Mouse (Mus musculus): Measurements from ENCODE around the gene Phf21a. TPM values are rescaled to one million over a fixed set of nuclear protein-coding genes. Genes with fewer than 3 reads are reported as not detected.

The Phf21a gene
- polyA plus RNA-seq, 1 experiment from 2014 or later = 30.6 TPM

- peak; percentile 66 for ATAC-seq
- Histone ChIP-seq H3K9ac (ENCODE audit: low read depth, low read length) (peak overlapping the region; percentile 90), H3K27ac (ENCODE audit: low read depth, low read length) (peak overlapping the region; percentile 93), H3K36me3 (ENCODE audit: control insufficient read depth, insufficient read depth, low read length) (no peaks in the 10 kb centered on the region), H3K27me3 (replicated peaks; ENCODE audit: control insufficient read depth, insufficient read depth, low read length) (no peaks in the 10 kb centered on the region), H3K4me1 (ENCODE audit: control insufficient read depth, insufficient read depth, low read depth, low read length) (peaks cover 4% of the 10 kb centered on the region; the same call in 1 of the 2 replicates), H3K4me2 (ENCODE audit: low read length) (peak overlapping the region; percentile 86), H3K4me3 (ENCODE audit: low read length) (peak overlapping the region; percentile 75), H3K9me3 (ENCODE audit: control insufficient read depth, low read length) (no peaks in the 10 kb centered on the region)
- under 1% methylated on average over 28 of the region's 29 CpGs for WGBS
Measured at GRCm38 (mm10) chr2:92058469-92058868, 34.4 kb upstream of the Phf21a start.

DNA sequence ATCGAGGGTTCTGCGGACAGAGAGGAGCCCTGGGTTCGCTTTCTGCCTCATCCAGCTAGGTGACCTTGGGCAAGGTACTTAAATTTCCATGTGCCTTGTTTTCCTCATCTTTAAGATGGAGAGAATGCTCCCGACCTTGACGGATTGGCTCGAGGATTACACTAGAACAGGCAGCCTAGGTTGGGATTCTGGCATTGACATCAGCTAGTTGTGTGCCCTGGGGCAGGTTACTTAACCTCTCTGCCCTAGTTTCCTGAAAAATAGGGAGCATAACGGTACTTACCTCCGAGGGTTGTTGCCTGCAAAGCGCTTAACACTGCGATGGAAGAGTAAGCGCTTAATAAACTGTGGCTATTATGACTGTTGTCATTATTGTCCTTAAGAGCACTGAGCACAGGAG, 34.0 kb upstream of the Phf21a start:
- H3K4me2 ChIP-seq (ENCODE audit: low read length) = peak overlapping the region; percentile 86
- peak overlapping the region; percentile 93 for H3K27ac ChIP-seq (ENCODE audit: low read depth, low read length)
- H3K4me3 ChIP-seq (ENCODE audit: low read length) = peak overlapping the region; percentile 75
- WGBS = 0% methylated on average over 11 of the region's 11 CpGs
- peaks cover 4% of the 10 kb centered on the region; the same call in 1 of the 2 replicates for H3K4me1 ChIP-seq (ENCODE audit: control insufficient read depth, insufficient read depth, low read depth, low read length)
- peak overlapping the region; percentile 90 for H3K9ac ChIP-seq (ENCODE audit: low read depth, low read length)
- no peaks in the 10 kb centered on the region for H3K36me3 ChIP-seq (ENCODE audit: control insufficient read depth, insufficient read depth, low read length)
- no peak for ATAC-seq
- no peaks in the 10 kb centered on the region for H3K9me3 ChIP-seq (ENCODE audit: control insufficient read depth, low read length)
- no peaks in the 10 kb centered on the region for H3K27me3 ChIP-seq (replicated peaks; ENCODE audit: control insufficient read depth, insufficient read depth, low read length)

- Histone ChIP-seq H3K9ac (ENCODE audit: low read depth, low read length) (peak overlapping the region; percentile 90), H3K4me3 (ENCODE audit: low read length) (peak overlapping the region; percentile 75), H3K4me2 (ENCODE audit: low read length) (peak overlapping the region; percentile 86), H3K36me3 (ENCODE audit: control insufficient read depth, insufficient read depth, low read length) (no peaks in the 10 kb centered on the region), H3K4me1 (ENCODE audit: control insufficient read depth, insufficient read depth, low read depth, low read length) (peaks cover 4% of the 10 kb centered on the region; the same call in 1 of the 2 replicates), H3K27ac (ENCODE audit: low read depth, low read length) (peak overlapping the region; percentile 93), H3K9me3 (ENCODE audit: control insufficient read depth, low read length) (no peaks in the 10 kb centered on the region), H3K27me3 (replicated peaks; ENCODE audit: control insufficient read depth, insufficient read depth, low read length) (no peaks in the 10 kb centered on the region)
- under 1% methylated on average over 48 of the region's 63 CpGs for WGBS
- ATAC-seq = peak; percentile 88
Measured at GRCm38 (mm10) chr2:92059481-92060220, 33.3 kb upstream of the Phf21a start.

- H3K9me3 ChIP-seq (ENCODE audit: control insufficient read depth, low read length) = no peaks in the 10 kb centered on the region
- peak overlapping the region; percentile 93 for H3K27ac ChIP-seq (ENCODE audit: low read depth, low read length)
- no peaks in the 10 kb centered on the region for H3K36me3 ChIP-seq (ENCODE audit: control insufficient read depth, insufficient read depth, low read length)
- H3K9ac ChIP-seq (ENCODE audit: low read depth, low read length) = peak overlapping the region; percentile 90
- 15% methylated on average over 6 of the region's 6 CpGs for WGBS
- peak overlapping the region; percentile 75 for H3K4me3 ChIP-seq (ENCODE audit: low read length)
- no peaks in the 10 kb centered on the region for H3K27me3 ChIP-seq (replicated peaks; ENCODE audit: control insufficient read depth, insufficient read depth, low read length)
- peak overlapping the region; percentile 86 for H3K4me2 ChIP-seq (ENCODE audit: low read length)
- peaks cover 2% of the 10 kb centered on the region; the same call in 1 of the 2 replicates for H3K4me1 ChIP-seq (ENCODE audit: control insufficient read depth, insufficient read depth, low read depth, low read length)
- no peak for ATAC-seq
Measured at GRCm38 (mm10) chr2:92060291-92060690, 32.6 kb upstream of the Phf21a start.

DNA sequence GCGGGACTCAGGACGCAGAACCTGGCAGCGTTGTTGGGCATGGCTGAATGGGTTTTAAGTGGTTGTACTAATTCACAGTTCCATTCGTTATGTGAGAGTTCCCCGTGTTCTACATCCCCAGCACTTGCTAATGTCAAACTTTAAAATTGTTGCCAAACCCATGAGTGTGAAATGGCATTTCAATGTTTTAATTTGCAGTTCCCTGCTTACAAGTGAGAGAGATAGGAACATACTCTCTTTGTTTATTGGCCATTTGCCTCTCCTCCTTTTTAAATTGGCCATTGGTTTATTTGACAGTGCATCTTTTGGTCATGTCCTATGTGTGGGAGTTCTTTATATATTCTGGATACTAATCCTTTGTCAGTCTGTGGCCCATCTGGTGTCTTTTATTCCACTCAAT, 31.6 kb upstream of the Phf21a start:
- no peak for ATAC-seq
- WGBS = 69% methylated on average over 5 of the region's 5 CpGs
- H3K9ac ChIP-seq (ENCODE audit: low read depth, low read length) = no peak overlapping the region
- H3K27ac ChIP-seq (ENCODE audit: low read depth, low read length) = no peak overlapping the region
- no peak overlapping the region for H3K4me3 ChIP-seq (ENCODE audit: low read length)
- no peaks in the 10 kb centered on the region for H3K9me3 ChIP-seq (ENCODE audit: control insufficient read depth, low read length)
- no peak overlapping the region for H3K4me2 ChIP-seq (ENCODE audit: low read length)
- H3K27me3 ChIP-seq (replicated peaks; ENCODE audit: control insufficient read depth, insufficient read depth, low read length) = no peaks in the 10 kb centered on the region
- H3K36me3 ChIP-seq (ENCODE audit: control insufficient read depth, insufficient read depth, low read length) = no peaks in the 10 kb centered on the region
- H3K4me1 ChIP-seq (ENCODE audit: control insufficient read depth, insufficient read depth, low read depth, low read length) = peaks cover 2% of the 10 kb centered on the region; the same call in 1 of the 2 replicates

DNA sequence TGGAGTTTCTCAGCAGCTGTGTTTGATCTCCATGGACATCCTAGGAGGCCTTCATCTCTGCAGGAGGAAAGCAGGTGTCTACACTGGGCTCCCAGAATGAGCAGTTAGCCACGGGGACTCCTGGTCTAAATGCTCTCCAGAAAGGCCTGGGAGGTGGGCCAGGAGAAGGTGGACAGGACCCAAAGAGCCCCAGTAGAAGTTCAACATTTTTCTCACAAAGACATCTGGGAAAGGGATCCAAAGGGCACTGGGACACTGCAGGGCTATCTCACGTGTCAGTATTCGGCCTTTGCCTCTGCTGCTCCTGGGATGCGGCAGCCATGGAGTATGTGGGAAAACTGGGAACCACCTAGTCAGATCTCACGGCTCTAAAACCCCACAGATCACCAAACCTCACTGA, 29.8 kb upstream of the Phf21a start:
- H3K36me3 ChIP-seq (ENCODE audit: control insufficient read depth, insufficient read depth, low read length) = no peaks in the 10 kb centered on the region
- no peak overlapping the region for H3K4me2 ChIP-seq (ENCODE audit: low read length)
- no peak overlapping the region for H3K27ac ChIP-seq (ENCODE audit: low read depth, low read length)
- no peak overlapping the region for H3K4me3 ChIP-seq (ENCODE audit: low read length)
- peaks cover 2% of the 10 kb centered on the region; the same call in 1 of the 2 replicates for H3K4me1 ChIP-seq (ENCODE audit: control insufficient read depth, insufficient read depth, low read depth, low read length)
- 73% methylated on average over 5 of the region's 5 CpGs for WGBS
- H3K9ac ChIP-seq (ENCODE audit: low read depth, low read length) = no peak overlapping the region
- H3K27me3 ChIP-seq (replicated peaks; ENCODE audit: control insufficient read depth, insufficient read depth, low read length) = no peaks in the 10 kb centered on the region
- no peaks in the 10 kb centered on the region for H3K9me3 ChIP-seq (ENCODE audit: control insufficient read depth, low read length)
- ATAC-seq = no peak

GRCm38 (mm10) chr2:92065269-92065888, 27.5 kb upstream of the Phf21a start:
- Histone ChIP-seq H3K9me3 (ENCODE audit: control insufficient read depth, low read length) (no peaks in the 10 kb centered on the region), H3K36me3 (ENCODE audit: control insufficient read depth, insufficient read depth, low read length) (no peaks in the 10 kb centered on the region), H3K4me1 (ENCODE audit: control insufficient read depth, insufficient read depth, low read depth, low read length) (no peaks in the 10 kb centered on the region), H3K27me3 (replicated peaks; ENCODE audit: control insufficient read depth, insufficient read depth, low read length) (no peaks in the 10 kb centered on the region), H3K27ac (ENCODE audit: low read depth, low read length) (no peak overlapping the region), H3K4me3 (ENCODE audit: low read length) (no peak overlapping the region), H3K9ac (ENCODE audit: low read depth, low read length) (no peak overlapping the region), H3K4me2 (ENCODE audit: low read length) (no peak overlapping the region)
- 85% methylated on average over 8 of the region's 8 CpGs for WGBS
- ATAC-seq = no peak

- Histone ChIP-seq H3K36me3 (ENCODE audit: control insufficient read depth, insufficient read depth, low read length) (no peaks in the 10 kb centered on the region), H3K9ac (ENCODE audit: low read depth, low read length) (no peak overlapping the region), H3K4me3 (ENCODE audit: low read length) (no peak overlapping the region), H3K27me3 (replicated peaks; ENCODE audit: control insufficient read depth, insufficient read depth, low read length) (no peaks in the 10 kb centered on the region), H3K27ac (ENCODE audit: low read depth, low read length) (no peak overlapping the region), H3K4me2 (ENCODE audit: low read length) (no peak overlapping the region), H3K4me1 (ENCODE audit: control insufficient read depth, insufficient read depth, low read depth, low read length) (no peaks in the 10 kb centered on the region), H3K9me3 (ENCODE audit: control insufficient read depth, low read length) (no peaks in the 10 kb centered on the region)
- no peak for ATAC-seq
- WGBS = 64% methylated on average over 6 of the region's 6 CpGs
Measured at GRCm38 (mm10) chr2:92065938-92066337, 27.0 kb upstream of the Phf21a start.

DNA sequence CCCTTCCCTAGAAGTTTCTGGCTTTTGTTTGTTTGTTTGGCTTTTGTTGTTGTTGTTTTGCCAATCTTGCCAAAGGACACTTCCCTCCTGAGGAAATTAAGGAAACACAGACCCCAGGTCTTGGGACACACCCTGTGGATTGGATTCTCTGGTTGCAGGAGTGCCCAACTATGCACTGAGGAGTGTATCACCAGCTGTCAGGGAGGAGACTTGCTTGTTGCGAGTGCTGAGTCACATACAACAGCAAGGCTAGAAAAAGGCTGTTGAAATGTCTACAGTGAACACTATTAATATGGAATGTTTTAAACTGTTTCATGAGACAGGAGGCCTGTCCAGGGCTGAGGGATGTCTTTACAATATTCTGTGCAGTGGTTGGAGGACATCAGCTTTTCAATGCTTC, 26.0 kb upstream of the Phf21a start:
- Histone ChIP-seq H3K27me3 (replicated peaks; ENCODE audit: control insufficient read depth, insufficient read depth, low read length) (no peaks in the 10 kb centered on the region), H3K27ac (ENCODE audit: low read depth, low read length) (no peak overlapping the region), H3K9me3 (ENCODE audit: control insufficient read depth, low read length) (no peaks in the 10 kb centered on the region), H3K4me3 (ENCODE audit: low read length) (no peak overlapping the region), H3K4me2 (ENCODE audit: low read length) (no peak overlapping the region), H3K9ac (ENCODE audit: low read depth, low read length) (no peak overlapping the region), H3K36me3 (ENCODE audit: control insufficient read depth, insufficient read depth, low read length) (no peaks in the 10 kb centered on the region), H3K4me1 (ENCODE audit: control insufficient read depth, insufficient read depth, low read depth, low read length) (no peaks in the 10 kb centered on the region)
- 92% methylated on average over 1 of the region's 1 CpGs for WGBS
- no peak for ATAC-seq
